Mouse (Mus musculus): ENCODE measurements at regions not wholly inside any gene's neighbourhood (a gene's known extent, or its start where the extent isn't known, plus 50 kb on each side); places are given as distances from the start of the nearest gene placed in this dataset.

DNA sequence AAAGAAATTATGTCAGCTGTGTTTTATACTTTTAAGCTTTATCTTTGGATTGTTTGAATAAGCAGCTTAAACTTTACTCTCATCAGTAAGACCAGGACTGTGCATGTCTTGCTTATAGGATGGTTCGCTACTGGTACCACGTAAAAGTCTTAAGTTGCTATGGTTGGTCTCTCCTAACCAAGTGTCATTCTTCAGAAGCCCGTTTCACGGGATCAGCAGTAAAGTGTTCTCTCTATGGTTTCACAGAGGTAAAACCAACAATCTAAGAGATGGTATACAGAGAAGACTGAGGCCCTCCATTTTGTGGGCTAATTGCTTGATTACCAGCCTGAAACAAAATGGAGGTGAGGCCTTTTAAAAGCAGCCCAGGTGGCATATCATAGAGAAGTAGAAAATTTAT lies 621.4 kb upstream of the Cypt12 start:
- no peak for TF ChIP-seq POLR2A (IDR thresholded peaks at IDR 0.05; ENCODE audit: extremely low read depth, insufficient read depth, low read length)
- no peak for TF ChIP-seq CTCF (IDR thresholded peaks at IDR 0.05; ENCODE audit: extremely low read depth, insufficient read depth, low read length)
